Mouse (Mus musculus) heart, embryonic 15.5 days (tissue): ENCODE results near the gene Tcte2. TPM values are rescaled to one million over a fixed set of nuclear protein-coding genes. Genes with fewer than 3 reads are reported as not detected.

ENCODE experiments used
- ATAC-seq: fragments of 200-750 bp; cut with Nextera tagmentation; replicated peaks from 2 replicates; pipeline ENCODE4 v1.8.0; 2017; ENCODE audit warnings: low read depth, moderate TSS enrichment; ENCODE audit not compliant: insufficient number of reproducible peaks, insufficient read depth, low FRiP score
- H3K27ac ChIP-seq: fragments of 300-500 bp; sonication (generic); 2 replicates; pipeline ENCODE4 v1.5.1; 2015; ENCODE audit warnings: mild to moderate bottlenecking, inconsistent platforms
- H3K27me3 ChIP-seq: fragments of 300-500 bp; sonication (generic); 2 replicates; pipeline ENCODE4 v1.6.1; 2015; ENCODE audit warnings: inconsistent platforms
- H3K36me3 ChIP-seq: fragments of 300-500 bp; sonication (generic); 2 replicates; pipeline ENCODE4 v1.6.1; 2015; ENCODE audit warnings: mild to moderate bottlenecking, inconsistent platforms
- H3K4me1 ChIP-seq: fragments of 300-500 bp; sonication (generic); replicated peaks from 2 replicates; pipeline ENCODE4 v1.6.1; 2015; ENCODE audit warnings: inconsistent platforms
- H3K4me2 ChIP-seq: fragments of 300-500 bp; sonication (generic); 2 replicates; pipeline ENCODE4 v1.6.1; 2015; ENCODE audit warnings: inconsistent platforms, mild to moderate bottlenecking, moderate library complexity
- H3K4me3 ChIP-seq: fragments of 300-500 bp; sonication (generic); 2 replicates; pipeline ENCODE4 v1.5.1; 2015; ENCODE audit warnings: mild to moderate bottlenecking, inconsistent platforms
- H3K9ac ChIP-seq: fragments of 300-500 bp; sonication (generic); 2 replicates; pipeline ENCODE4 v1.6.1; 2015; ENCODE audit warnings: mild to moderate bottlenecking, inconsistent platforms
- H3K9me3 ChIP-seq: fragments of 300-500 bp; sonication (generic); replicated peaks from 2 replicates; pipeline ENCODE4 v1.6.1; 2016; ENCODE audit warnings: inconsistent platforms
- whole genome bisulfite sequencing: fragments of 180-500 bp; shearing (Covaris S2); methylation state at CpG from one replicate; pipeline ENCODE4 v1.1.7; 2015; ENCODE audit warnings: mixed read lengths; 5-methylcytosine and 5-hydroxymethylcytosine counted together
- polyA plus RNA-seq: library from polyadenylated mRNA; unstranded; fragments of >200 nt; fragmentation: Nextera tagmentation; extraction: Ambion mirVana; gene quantifications from 2 replicates; pipeline ENCODE4 v1.2.1, GENCODE M21; 2015

Gene Tcte2
- polyA plus RNA-seq, 1 experiment from 2014 or later = 4.2 TPM

DNA sequence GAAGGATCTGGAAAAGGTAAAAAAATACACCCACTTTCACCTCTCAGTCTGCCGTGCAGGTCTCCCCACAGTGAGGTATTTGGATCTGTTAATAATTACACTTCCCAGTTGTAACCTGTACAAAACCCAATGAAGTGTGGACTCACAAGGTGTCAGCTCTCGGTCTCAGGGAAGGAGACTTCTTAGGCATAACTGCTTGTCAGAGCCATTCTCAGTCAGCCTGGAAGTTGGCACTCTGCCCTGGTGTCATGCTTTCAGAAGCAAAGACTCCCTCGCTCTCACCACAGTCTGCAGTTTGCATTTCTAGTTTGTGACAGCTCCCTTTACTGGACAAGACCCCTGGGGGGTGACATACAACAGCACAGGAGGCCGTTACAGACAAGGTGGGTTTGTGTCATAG, 16.8 kb downstream of the Tcte2 start:
- Histone ChIP-seq H3K9ac (no peak overlapping the region), H3K27me3 (no peaks in the 10 kb centered on the region), H3K27ac (peak overlapping the region; percentile 34; the same call in 1 of the 2 replicates), H3K36me3 (no peaks in the 10 kb centered on the region), H3K9me3 (no peaks in the 10 kb centered on the region), H3K4me3 (no peak overlapping the region), H3K4me1 (peaks cover 52% of the 10 kb centered on the region), H3K4me2 (no peak overlapping the region)
- ATAC-seq = no peak
- 18% methylated on average over 4 of the region's 4 CpGs for WGBS

DNA sequence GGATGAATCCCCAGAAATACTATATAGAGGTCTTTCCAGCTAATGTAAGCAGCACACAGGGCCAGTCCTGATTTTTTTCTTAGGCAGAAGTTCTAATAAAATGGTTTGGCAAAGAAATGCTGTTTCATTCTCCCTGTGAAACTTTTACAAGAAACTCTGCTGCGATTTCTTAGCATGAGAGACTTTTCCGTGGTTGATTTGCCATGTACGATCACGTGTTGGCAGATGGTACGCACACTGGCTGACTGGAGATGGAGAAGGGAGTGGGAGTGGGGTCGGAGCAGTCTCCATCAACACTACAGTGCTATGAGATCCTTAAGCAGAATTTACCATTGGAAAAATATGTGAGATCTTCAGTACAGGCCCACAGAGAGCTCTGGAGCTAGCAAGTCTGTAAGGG, 17.4 kb downstream of the Tcte2 start:
- no peak overlapping the region for H3K4me2 ChIP-seq
- no peak for ATAC-seq
- no peak overlapping the region for H3K9ac ChIP-seq

DNA sequence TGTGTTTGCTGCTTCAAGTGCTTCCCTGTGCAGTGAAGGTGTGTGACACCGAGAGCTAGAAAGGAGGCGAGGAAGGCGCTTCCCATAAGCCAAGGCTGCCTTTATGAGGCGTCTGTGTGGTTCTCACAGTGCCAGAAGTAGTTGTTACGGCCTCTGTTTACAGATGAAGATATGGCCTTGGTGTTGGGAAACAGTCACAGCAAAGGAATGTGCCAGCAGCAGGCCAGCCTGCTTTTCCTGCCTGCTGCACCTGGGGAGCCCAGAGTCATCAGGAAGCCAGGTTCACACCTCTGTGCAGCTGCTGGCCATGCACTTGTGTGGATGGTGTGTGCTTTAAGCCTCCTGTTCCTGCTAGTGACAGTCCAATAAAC, 17.9 kb downstream of the Tcte2 start:
- ATAC-seq = peak; percentile 38; the same call in 1 of the 2 replicates
- peak overlapping the region; percentile 65 for H3K27ac ChIP-seq
- H3K27me3 ChIP-seq = no peaks in the 10 kb centered on the region
- H3K4me1 ChIP-seq = peaks cover 52% of the 10 kb centered on the region
- H3K4me3 ChIP-seq = no peak overlapping the region
- H3K4me2 ChIP-seq = 0 out of 2 replicates have a peak overlapping the region, but pooled peaks have one; percentile 14
- no peaks in the 10 kb centered on the region for H3K36me3 ChIP-seq
- no peaks in the 10 kb centered on the region for H3K9me3 ChIP-seq
- 23% methylated on average over 5 of the region's 5 CpGs for WGBS
- peak overlapping the region; percentile 15; the same call in 1 of the 2 replicates for H3K9ac ChIP-seq

More for the DNA sequence above, 17.4 kb downstream of the Tcte2 start:
- Histone ChIP-seq H3K9me3 (no peaks in the 10 kb centered on the region), H3K27ac (peak overlapping the region; percentile 65; the same call in 1 of the 2 replicates), H3K4me1 (peaks cover 52% of the 10 kb centered on the region), H3K27me3 (no peaks in the 10 kb centered on the region), H3K36me3 (no peaks in the 10 kb centered on the region), H3K4me3 (no peak overlapping the region)
- 68% methylated on average over 6 of the region's 6 CpGs for WGBS

DNA sequence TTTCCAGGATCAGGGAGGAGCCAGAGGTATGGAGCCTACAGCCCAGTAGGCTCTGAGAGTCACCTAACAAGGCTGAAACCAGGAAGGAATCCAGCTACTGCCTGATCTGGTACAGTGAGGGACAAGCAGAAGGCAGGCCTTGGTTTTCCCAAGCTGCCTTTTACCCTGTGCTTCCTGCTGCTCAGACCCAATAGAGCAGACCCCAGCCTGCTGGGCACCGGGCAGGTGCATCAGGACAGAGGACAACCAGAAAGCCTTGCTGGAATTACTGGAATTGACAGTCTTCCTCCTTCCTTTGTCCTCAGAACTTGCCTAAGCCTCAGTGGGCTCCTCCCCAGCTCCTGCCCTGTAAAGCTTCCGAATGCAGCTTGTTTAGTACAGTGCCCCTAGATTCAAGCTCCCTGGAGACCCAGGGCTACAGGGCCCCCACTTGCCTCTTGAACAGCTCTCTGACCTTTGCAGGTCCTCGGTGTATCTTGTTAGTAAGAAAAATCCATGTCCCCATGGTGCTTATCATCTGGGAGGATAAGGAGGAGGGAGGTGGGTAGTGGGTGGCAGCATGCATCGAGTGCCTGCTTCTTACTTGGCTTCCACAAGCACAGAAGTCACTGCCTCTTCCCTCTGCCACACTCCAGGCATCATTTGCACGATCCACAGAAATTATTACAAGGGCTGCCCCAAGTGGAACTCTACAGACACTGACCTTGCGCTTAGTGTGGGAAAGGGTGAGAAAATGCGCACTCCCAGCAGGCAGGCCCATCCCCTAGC, 18.5 kb downstream of the Tcte2 start:
- peak overlapping the region; percentile 15; the same call in 1 of the 2 replicates for H3K9ac ChIP-seq
- 31% methylated on average over 7 of the region's 7 CpGs for WGBS

DNA sequence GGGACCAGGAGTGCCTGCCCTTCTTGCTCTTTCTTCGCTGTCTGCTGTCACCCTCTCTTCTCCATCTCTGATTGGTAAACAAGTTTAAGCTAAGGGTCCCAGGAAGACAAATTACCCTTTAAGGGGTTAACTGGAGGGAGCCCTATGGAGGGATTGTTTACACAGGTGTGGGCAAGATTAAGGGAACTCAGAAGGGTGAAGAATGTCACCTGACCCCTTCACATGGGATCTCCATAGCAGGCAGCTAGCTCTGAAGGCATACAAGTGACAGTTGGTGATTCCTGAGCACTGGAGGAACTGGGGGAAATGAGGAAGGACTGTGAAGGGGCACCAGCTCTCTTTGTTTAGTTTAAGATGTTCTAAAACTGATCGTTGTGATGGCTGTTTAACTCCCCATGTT, 19.3 kb downstream of the Tcte2 start:
- no peaks in the 10 kb centered on the region for H3K27me3 ChIP-seq
- 41% methylated on average over 2 of the region's 2 CpGs for WGBS
- peaks cover 57% of the 10 kb centered on the region for H3K4me1 ChIP-seq
- no peak for ATAC-seq
- H3K36me3 ChIP-seq = no peaks in the 10 kb centered on the region
- no peaks in the 10 kb centered on the region for H3K9me3 ChIP-seq
- no peak overlapping the region for H3K9ac ChIP-seq
- no peak overlapping the region for H3K4me3 ChIP-seq
- no peak overlapping the region for H3K27ac ChIP-seq
- H3K4me2 ChIP-seq = no peak overlapping the region

More for the DNA sequence above, 18.5 kb downstream of the Tcte2 start:
- Histone ChIP-seq H3K27me3 (no peaks in the 10 kb centered on the region), H3K9me3 (no peaks in the 10 kb centered on the region), H3K4me3 (no peak overlapping the region), H3K27ac (peak overlapping the region; percentile 65), H3K36me3 (no peaks in the 10 kb centered on the region), H3K4me1 (peaks cover 52% of the 10 kb centered on the region), H3K4me2 (0 out of 2 replicates have a peak overlapping the region, but pooled peaks have one; percentile 14)
- no peak for ATAC-seq

DNA sequence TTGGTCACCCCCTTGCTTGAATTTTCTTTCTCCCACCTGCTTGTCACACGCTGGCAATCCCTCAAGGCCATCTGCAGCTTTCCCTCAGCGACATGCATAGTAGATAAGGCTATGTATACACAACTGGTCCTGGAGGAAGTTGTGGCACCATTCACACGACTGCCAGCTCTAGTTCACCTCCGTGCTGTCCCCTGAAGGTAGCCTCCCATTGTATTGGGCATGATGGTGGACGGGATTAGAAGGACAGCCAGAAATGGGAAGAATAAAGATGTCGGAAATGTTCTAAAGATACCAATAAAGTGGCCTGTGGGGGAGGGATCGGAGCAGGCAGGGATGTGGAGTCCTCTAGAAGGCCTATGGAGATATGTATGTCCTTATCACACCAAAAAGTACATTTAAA, 20.0 kb downstream of the Tcte2 start:
- Histone ChIP-seq H3K9me3 (no peaks in the 10 kb centered on the region), H3K4me2 (no peak overlapping the region), H3K27ac (no peak overlapping the region), H3K4me1 (peaks cover 60% of the 10 kb centered on the region), H3K9ac (no peak overlapping the region), H3K36me3 (no peaks in the 10 kb centered on the region), H3K27me3 (no peaks in the 10 kb centered on the region), H3K4me3 (no peak overlapping the region)
- no peak for ATAC-seq
- WGBS = 55% methylated on average over 7 of the region's 7 CpGs

DNA sequence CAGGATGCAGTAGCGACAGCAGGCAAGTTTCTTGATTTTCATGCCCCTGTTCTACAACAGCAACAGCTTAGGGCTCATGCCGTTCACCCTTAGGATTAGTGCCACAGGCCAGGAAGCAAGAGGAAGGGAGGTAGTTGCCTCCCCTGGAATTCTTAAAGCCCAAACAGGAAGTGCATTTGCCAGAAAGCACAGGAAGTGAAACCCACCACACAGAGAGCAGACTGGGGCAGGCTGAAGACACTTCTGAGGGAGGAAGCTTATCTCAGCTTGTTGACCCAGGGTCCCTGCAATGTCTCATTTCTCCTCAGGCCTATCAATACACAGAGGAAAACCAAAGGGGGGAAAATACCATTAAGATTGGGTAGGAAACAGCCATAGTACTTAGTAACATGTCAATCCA, 20.8 kb downstream of the Tcte2 start:
- Histone ChIP-seq H3K9me3 (no peaks in the 10 kb centered on the region), H3K36me3 (no peaks in the 10 kb centered on the region), H3K9ac (no peak overlapping the region), H3K4me3 (no peak overlapping the region), H3K27ac (peak overlapping the region; percentile 10), H3K4me1 (peaks cover 66% of the 10 kb centered on the region), H3K4me2 (no peak overlapping the region), H3K27me3 (no peaks in the 10 kb centered on the region)
- WGBS = 40% methylated on average over 2 of the region's 2 CpGs
- no peak; the same call in 1 of the 2 replicates for ATAC-seq

DNA sequence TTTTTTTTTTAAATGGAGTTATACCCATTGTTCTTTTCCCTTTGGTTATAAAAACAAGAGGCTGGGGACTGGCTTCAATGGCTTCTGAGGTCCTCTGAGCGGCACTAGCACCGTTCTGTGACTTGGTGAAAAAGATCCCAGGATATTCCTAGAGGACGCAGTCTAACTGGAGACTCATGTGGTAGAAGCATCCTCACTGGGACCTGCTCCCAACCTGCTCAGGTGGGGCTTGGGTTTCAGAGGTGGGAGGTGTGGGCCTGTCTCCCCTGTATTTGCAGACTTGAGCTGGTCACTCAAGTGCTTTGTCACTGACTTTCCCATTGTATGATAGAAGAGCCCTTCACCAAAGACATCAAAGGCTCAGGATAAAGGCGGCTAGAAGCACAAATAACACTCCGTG, 21.6 kb downstream of the Tcte2 start:
- 69% methylated on average over 5 of the region's 5 CpGs for WGBS
- H3K4me3 ChIP-seq = no peak overlapping the region
- no peaks in the 10 kb centered on the region for H3K9me3 ChIP-seq
- no peaks in the 10 kb centered on the region for H3K27me3 ChIP-seq
- no peaks in the 10 kb centered on the region for H3K36me3 ChIP-seq
- H3K27ac ChIP-seq = no peak overlapping the region
- no peak overlapping the region for H3K9ac ChIP-seq
- ATAC-seq = no peak
- no peak overlapping the region for H3K4me2 ChIP-seq
- peaks cover 60% of the 10 kb centered on the region for H3K4me1 ChIP-seq

DNA sequence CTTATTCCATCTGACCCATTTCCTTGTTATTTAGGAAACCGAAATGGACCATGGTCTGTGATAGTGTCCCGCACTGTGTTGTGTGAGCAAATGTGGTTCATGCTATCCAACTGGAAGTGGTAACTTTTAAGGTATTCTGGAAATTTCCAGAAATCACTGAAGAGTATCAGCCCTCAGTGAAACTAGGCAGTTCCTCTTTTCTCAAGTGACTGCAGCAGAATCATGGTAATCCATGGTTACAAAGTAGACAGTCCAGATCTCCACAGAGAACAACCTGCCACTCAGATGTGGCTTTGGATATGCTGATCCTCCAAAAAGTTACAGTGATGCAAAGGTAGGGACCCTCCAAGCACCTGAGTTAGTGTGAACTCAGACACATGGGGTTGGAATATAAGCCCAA, 22.7 kb downstream of the Tcte2 start:
- H3K4me1 ChIP-seq = peaks cover 50% of the 10 kb centered on the region
- no peak overlapping the region for H3K4me3 ChIP-seq
- no peaks in the 10 kb centered on the region for H3K36me3 ChIP-seq
- ATAC-seq = no peak
- H3K4me2 ChIP-seq = no peak overlapping the region
- H3K27me3 ChIP-seq = no peaks in the 10 kb centered on the region
- 86% methylated on average over 2 of the region's 2 CpGs for WGBS
- H3K9ac ChIP-seq = no peak overlapping the region
- H3K27ac ChIP-seq = no peak overlapping the region
- H3K9me3 ChIP-seq = no peaks in the 10 kb centered on the region

DNA sequence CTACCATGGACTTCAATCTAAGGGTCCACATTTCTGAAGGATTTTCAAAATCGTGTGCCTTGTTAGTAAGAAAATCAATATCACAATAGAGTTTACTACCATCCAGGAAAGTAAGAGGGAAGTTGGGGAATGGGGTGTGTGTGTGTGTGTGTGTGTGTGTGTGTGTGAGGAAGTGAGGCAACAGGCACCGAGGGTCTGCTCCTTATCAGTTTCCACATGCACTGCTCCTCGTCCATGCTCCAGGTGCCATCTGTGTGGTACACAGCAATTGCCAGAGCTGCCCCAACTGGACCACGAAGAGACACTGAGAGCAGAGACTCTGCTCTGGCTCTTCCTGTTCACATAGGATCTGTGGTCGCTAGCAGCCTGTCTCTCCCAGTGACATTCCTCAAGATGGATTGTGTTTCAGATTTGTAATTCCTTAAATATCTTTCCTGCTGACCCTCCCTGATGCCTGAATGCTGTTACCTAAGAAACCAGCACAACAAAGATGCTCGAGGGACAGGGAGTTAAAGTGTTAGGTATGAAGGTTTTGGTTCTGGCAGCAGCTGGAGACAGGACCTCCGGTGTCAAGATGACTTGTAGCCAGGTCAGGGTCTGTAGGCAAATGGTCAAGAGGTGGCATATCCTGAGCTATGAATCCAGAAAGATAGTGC, 23.4 kb downstream of the Tcte2 start:
- Histone ChIP-seq H3K27me3 (no peaks in the 10 kb centered on the region), H3K4me3 (no peak overlapping the region), H3K4me1 (peaks cover 43% of the 10 kb centered on the region), H3K9ac (no peak overlapping the region), H3K36me3 (no peaks in the 10 kb centered on the region), H3K9me3 (no peaks in the 10 kb centered on the region), H3K4me2 (no peak overlapping the region), H3K27ac (0 out of 2 replicates have a peak overlapping the region, but pooled peaks have one; percentile 53)
- no peak for ATAC-seq
- 25% methylated on average over 7 of the region's 7 CpGs for WGBS

DNA sequence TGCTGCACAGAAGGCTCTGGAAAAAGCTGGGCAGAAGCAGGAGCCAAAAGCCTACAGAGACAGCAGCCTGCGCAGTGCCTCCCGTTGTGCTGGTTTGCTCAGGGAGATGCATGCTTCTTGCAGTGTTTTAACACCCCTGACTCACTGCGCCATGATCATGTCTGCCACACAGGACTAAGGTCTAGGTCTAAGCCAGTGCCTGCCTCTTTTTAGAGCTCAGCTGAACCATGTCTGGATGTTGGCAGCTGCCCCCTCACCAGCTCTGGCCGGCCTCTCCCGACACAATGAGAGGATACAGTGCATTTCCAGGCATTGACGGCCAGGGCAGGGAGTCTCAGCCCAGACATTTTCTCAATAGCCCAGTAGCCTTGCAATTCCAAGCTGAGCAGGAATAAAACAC, 24.3 kb downstream of the Tcte2 start:
- H3K4me1 ChIP-seq = peaks cover 42% of the 10 kb centered on the region
- WGBS = 47% methylated on average over 6 of the region's 6 CpGs
- no peak overlapping the region for H3K4me3 ChIP-seq
- H3K27me3 ChIP-seq = no peaks in the 10 kb centered on the region
- ATAC-seq = peak; percentile 43; the same call in 1 of the 2 replicates
- peak overlapping the region; percentile 53 for H3K27ac ChIP-seq
- no peak overlapping the region for H3K9ac ChIP-seq
- H3K36me3 ChIP-seq = no peaks in the 10 kb centered on the region
- no peaks in the 10 kb centered on the region for H3K9me3 ChIP-seq
- no peak overlapping the region for H3K4me2 ChIP-seq
